Mouse (Mus musculus) lung, postnatal 0 days (tissue): ENCODE results near the gene Gm5269.

ENCODE experiments used
- CTCF ChIP-seq: IDR thresholded peaks from 2 replicates; pipeline ENCODE4 v1.5.1; 2016; ENCODE audit warnings: antibody characterized with exemption, mild to moderate bottlenecking
- EP300 ChIP-seq: IDR thresholded peaks from 2 replicates; pipeline ENCODE4 v1.6.1; 2016; ENCODE audit warnings: antibody characterized with exemption, mild to moderate bottlenecking, control low read depth

DNA sequence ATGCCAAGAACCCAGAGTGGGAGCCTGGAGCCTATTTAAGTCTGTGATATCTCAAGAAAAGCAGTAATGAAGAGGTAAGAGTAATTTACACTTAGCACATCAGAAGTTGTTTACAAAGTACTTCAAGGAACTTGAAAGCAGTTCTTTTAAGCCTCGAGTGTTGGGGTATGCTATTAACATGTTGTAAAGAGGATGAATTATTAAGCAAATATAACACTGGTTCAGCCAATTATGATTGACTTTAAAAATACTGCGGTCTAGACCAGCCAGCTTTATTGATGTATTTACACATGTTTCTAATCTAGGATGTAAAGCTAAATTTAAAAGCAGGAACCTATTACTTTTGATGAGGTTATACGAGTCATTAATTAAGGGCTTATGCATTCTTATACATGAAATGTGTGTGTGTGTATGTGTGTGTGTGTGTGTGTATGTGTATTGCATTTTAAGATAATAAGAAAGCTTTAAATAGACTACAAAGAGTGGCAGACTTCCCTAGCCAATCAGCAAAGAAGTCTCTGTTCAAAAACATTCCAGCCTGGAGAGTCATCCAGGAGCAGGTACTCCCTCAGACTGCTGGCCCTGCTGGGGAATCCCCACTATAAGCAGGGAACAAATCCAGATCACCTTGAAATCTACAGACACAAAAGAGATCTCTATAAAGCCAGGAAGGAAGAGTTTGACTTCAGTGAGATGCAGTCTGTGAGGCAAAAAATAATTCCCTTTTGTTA, 23.6 kb downstream of the Gm5269 start:
- peak; percentile 48; the same call in 1 of the 2 replicates for TF ChIP-seq EP300
- no peak for TF ChIP-seq CTCF
